Mouse (Mus musculus) frontal cortex, adult (tissue): ENCODE results near the gene Rps21.

ENCODE experiments used
- ATAC-seq: cut with Nextera tagmentation; 2 replicates; pipeline ENCODE4 v1.9.2; 2017; ENCODE audit warnings: mild to moderate bottlenecking, moderate library complexity, mixed read lengths; ENCODE audit not compliant: low TSS enrichment

Gene Rps21

GRCm38 (mm10) chr2:180290503-180290902 is 33.3 kb downstream of the Rps21 start:
- no peak for ATAC-seq

- no peak for ATAC-seq
Observed at GRCm38 (mm10) chr2:180291566-180291965, 34.4 kb downstream of the Rps21 start.

GRCm38 (mm10) chr2:180292026-180292425 is 34.8 kb downstream of the Rps21 start:
- ATAC-seq: no peak

GRCm38 (mm10) chr2:180292906-180293305 is 35.7 kb downstream of the Rps21 start:
- ATAC-seq: no peak

- no peak for ATAC-seq
Observed at GRCm38 (mm10) chr2:180300252-180300651, 43.1 kb downstream of the Rps21 start.

- no peak for ATAC-seq
Observed at GRCm38 (mm10) chr2:180300771-180301170, 43.6 kb downstream of the Rps21 start.

GRCm38 (mm10) chr2:180302201-180302600 is 45.0 kb downstream of the Rps21 start:
- ATAC-seq: no peak

- ATAC-seq: no peak
Observed at GRCm38 (mm10) chr2:180303468-180303867, 46.3 kb downstream of the Rps21 start.

GRCm38 (mm10) chr2:180304554-180304953 is 47.4 kb downstream of the Rps21 start:
- ATAC-seq: no peak

- ATAC-seq: no peak
Observed at GRCm38 (mm10) chr2:180305490-180305889, 48.3 kb downstream of the Rps21 start.

GRCm38 (mm10) chr2:180306009-180306408 is 48.8 kb downstream of the Rps21 start:
- ATAC-seq: no peak

- ATAC-seq: no peak
Observed at GRCm38 (mm10) chr2:180306423-180307168, 49.4 kb downstream of the Rps21 start.

GRCm38 (mm10) chr2:180307680-180308079 is 50.5 kb downstream of the Rps21 start:
- no peak for ATAC-seq
